Mouse (Mus musculus): ENCODE measurements around the gene Treml2. TPM values are rescaled to one million over a fixed set of nuclear protein-coding genes. Genes with fewer than 3 reads are reported as not detected.

Gene Treml2
- polyA plus RNA-seq, 1 experiment from 2014 or later = 2.7 TPM

DNA sequence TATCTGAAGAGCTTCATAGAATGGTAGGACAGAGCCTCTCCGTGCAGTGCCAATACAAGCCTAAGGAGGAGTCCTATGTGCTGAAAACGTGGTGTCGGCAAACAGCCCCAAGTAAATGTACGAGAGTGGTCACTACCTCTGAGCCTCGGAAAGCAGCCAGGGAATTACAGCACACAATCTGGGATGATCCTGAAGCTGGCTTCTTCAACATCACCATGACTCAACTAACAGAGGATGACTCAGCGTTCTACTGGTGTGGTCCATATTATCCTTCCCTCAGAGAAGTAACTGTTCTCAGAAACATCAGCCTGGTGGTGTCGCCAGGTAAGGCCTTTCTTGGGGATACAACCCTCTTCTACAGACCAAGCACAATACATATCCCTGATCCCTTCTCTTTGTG is 34.6 kb upstream of the Treml2 start:
- TF ChIP-seq EP300 (IDR thresholded peaks at IDR 0.05; ENCODE audit: low read depth) (no peak), CTCF (IDR thresholded peaks at IDR 0.05; ENCODE audit: low read depth) (no peak)
- 87% methylated on average over 7 of the region's 7 CpGs for WGBS (ENCODE audit: insufficient replicate concordance)
- Histone ChIP-seq H3K27me3 (ENCODE audit: insufficient read depth, low read length) (no peaks in the 10 kb centered on the region), H3K4me2 (ENCODE audit: low read depth, low read length) (peak overlapping the region; percentile 5; the same call in 1 of the 2 replicates), H3K4me3 (ENCODE audit: low read depth, low read length) (no peak overlapping the region), H3K4me1 (ENCODE audit: insufficient read depth) (peaks cover 15% of the 10 kb centered on the region; the same call in 1 of the 2 replicates), H3K9ac (replicated peaks) (no peak overlapping the region), H3K27ac (ENCODE audit: low read depth) (no peak overlapping the region), H3K9me3 (ENCODE audit: low read length) (no peaks in the 10 kb centered on the region), H3K36me3 (replicated peaks; ENCODE audit: insufficient read depth, low read length) (no peaks in the 10 kb centered on the region)
- ATAC-seq (peak; percentile 56; the same call in 1 of the 2 replicates), DNase-seq (no peak)

DNA sequence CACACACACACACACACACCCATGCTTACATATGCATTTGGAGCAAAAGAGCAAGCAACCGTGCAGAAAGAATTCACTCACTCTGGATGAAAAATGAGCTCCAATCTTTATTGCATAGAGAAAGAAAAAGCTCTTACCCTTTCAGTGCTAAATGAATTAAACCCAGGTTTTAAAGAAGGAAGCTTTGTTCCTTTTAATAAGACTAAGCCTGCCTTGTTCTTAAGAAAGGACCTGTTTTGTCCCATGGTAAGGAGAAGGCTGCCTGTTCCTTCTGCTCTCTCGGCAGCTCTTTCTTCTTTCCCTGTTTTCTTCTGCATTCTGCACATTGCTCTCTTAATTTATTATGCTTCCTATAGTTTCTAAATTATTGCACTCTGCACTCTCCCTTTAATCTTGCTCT is 33.2 kb upstream of the Treml2 start:
- H3K4me3 ChIP-seq (ENCODE audit: low read depth, low read length) = no peak overlapping the region
- TF ChIP-seq EP300 (IDR thresholded peaks at IDR 0.05; ENCODE audit: low read depth) (no peak), CTCF (IDR thresholded peaks at IDR 0.05; ENCODE audit: low read depth) (no peak)
- DNase-seq (no peak), ATAC-seq (no peak)
- H3K27me3 ChIP-seq (ENCODE audit: insufficient read depth, low read length) = no peaks in the 10 kb centered on the region
- WGBS (ENCODE audit: insufficient replicate concordance) = 57% methylated on average over 2 of the region's 2 CpGs
- H3K4me2 ChIP-seq (ENCODE audit: low read depth, low read length) = no peak overlapping the region
- H3K4me1 ChIP-seq (ENCODE audit: insufficient read depth) = peaks cover 21% of the 10 kb centered on the region; the same call in 1 of the 2 replicates
- H3K9me3 ChIP-seq (ENCODE audit: low read length) = no peaks in the 10 kb centered on the region
- no peaks in the 10 kb centered on the region for H3K36me3 ChIP-seq (replicated peaks; ENCODE audit: insufficient read depth, low read length)
- H3K27ac ChIP-seq (ENCODE audit: low read depth) = no peak overlapping the region
- H3K9ac ChIP-seq (replicated peaks) = no peak overlapping the region

DNA sequence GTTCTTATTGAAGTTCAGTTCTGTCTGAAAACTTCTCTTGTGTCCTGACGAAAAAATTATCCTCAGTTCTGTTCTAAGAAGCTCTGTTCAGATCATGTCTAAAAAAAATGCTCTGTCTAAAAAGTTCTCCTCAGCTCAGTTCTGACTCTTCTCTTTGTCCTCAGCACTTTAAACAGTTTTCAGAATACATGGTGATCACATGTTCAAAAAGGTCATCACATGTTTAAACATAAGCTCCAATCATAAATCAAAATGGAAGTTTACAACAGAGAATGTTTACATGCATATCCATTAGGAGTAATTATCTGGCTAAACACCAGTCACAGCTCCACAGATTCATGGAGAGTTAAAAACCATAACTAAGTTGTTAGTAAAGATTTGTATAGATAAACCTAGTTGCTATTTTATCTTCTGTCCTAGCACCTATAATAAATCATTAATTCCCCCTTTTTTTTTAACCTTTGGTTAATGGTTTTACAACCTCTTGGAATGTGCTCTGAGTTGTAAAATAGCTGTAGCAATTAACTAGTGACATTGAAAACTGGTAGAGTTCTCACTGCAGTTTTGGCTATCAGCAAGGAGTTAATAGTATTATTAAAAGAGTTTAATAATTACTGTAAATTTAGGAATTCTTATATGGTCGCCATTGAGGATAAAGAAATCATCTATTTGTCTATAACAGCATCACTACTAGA is 32.5 kb upstream of the Treml2 start:
- H3K9me3 ChIP-seq (ENCODE audit: low read length) = no peaks in the 10 kb centered on the region
- H3K4me3 ChIP-seq (ENCODE audit: low read depth, low read length) = no peak overlapping the region
- H3K4me2 ChIP-seq (ENCODE audit: low read depth, low read length) = no peak overlapping the region
- H3K9ac ChIP-seq (replicated peaks) = no peak overlapping the region
- H3K27me3 ChIP-seq (ENCODE audit: insufficient read depth, low read length) = no peaks in the 10 kb centered on the region
- no peaks in the 10 kb centered on the region for H3K36me3 ChIP-seq (replicated peaks; ENCODE audit: insufficient read depth, low read length)
- H3K4me1 ChIP-seq (ENCODE audit: insufficient read depth) = peaks cover 22% of the 10 kb centered on the region; the same call in 1 of the 2 replicates
- H3K27ac ChIP-seq (ENCODE audit: low read depth) = no peak overlapping the region
- ATAC-seq (no peak), DNase-seq (no peak)
- WGBS (ENCODE audit: insufficient replicate concordance) = 55% methylated on average over 2 of the region's 2 CpGs
- no peak for TF ChIP-seq EP300 (IDR thresholded peaks at IDR 0.05; ENCODE audit: low read depth)
- no peak for TF ChIP-seq CTCF (IDR thresholded peaks at IDR 0.05; ENCODE audit: low read depth)

DNA sequence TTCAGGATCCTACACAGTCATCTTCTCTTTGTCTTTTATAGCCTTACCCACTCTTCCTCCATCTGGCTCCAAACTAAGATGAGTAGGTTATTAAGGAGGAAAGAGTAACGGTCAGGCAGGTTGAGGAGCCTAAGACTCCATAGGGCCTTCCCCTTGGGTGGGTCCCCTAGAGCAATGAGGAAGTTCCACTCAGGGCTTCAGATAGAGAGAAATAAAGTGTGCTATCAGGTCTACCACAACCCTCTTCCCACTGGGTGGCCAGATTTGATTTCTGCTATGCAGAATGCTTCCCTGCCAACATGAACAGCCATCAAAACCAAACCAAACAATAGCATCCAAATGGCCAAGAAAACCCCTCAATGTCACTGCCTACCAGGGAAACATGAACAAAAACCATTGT is 31.7 kb upstream of the Treml2 start:
- ATAC-seq (no peak), DNase-seq (no peak)
- no peak overlapping the region for H3K4me2 ChIP-seq (ENCODE audit: low read depth, low read length)
- H3K27ac ChIP-seq (ENCODE audit: low read depth) = no peak overlapping the region
- no peak overlapping the region for H3K9ac ChIP-seq (replicated peaks)
- H3K4me1 ChIP-seq (ENCODE audit: insufficient read depth) = peaks cover 24% of the 10 kb centered on the region
- TF ChIP-seq CTCF (IDR thresholded peaks at IDR 0.05; ENCODE audit: low read depth) (no peak), EP300 (IDR thresholded peaks at IDR 0.05; ENCODE audit: low read depth) (0 out of 2 replicates have a peak, but pooled peaks have one; percentile 30)
- no peaks in the 10 kb centered on the region for H3K27me3 ChIP-seq (ENCODE audit: insufficient read depth, low read length)
- no peaks in the 10 kb centered on the region for H3K36me3 ChIP-seq (replicated peaks; ENCODE audit: insufficient read depth, low read length)
- 50% methylated on average over 1 of the region's 1 CpGs for WGBS (ENCODE audit: insufficient replicate concordance)
- no peak overlapping the region for H3K4me3 ChIP-seq (ENCODE audit: low read depth, low read length)
- no peaks in the 10 kb centered on the region for H3K9me3 ChIP-seq (ENCODE audit: low read length)

DNA sequence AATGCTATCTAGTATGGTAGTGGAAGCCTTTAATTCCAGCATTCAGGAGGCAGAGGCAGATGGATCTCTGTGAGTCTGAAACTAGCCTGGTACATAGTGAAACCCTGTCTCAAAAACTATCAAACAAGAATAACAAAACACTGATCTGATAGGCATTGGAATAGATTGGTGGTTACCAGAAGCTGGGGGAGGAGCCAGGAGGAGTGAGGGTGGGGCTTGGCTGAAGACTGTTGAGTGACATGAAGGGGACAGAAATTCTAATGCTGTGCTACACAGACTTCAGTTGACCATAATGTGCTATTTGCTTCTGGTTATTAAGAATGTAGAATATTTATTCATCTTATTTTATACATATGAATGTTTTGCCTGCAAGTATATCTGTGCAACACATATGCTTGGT is 31.0 kb upstream of the Treml2 start:
- Histone ChIP-seq H3K4me3 (ENCODE audit: low read depth, low read length) (no peak overlapping the region), H3K9me3 (ENCODE audit: low read length) (no peaks in the 10 kb centered on the region), H3K36me3 (replicated peaks; ENCODE audit: insufficient read depth, low read length) (no peaks in the 10 kb centered on the region), H3K4me2 (ENCODE audit: low read depth, low read length) (no peak overlapping the region), H3K27me3 (ENCODE audit: insufficient read depth, low read length) (no peaks in the 10 kb centered on the region), H3K4me1 (ENCODE audit: insufficient read depth) (peaks cover 31% of the 10 kb centered on the region), H3K9ac (replicated peaks) (no peak overlapping the region), H3K27ac (ENCODE audit: low read depth) (no peak overlapping the region)
- DNase-seq (no peak), ATAC-seq (no peak)
- TF ChIP-seq EP300 (IDR thresholded peaks at IDR 0.05; ENCODE audit: low read depth) = no peak
- TF ChIP-seq CTCF (IDR thresholded peaks at IDR 0.05; ENCODE audit: low read depth) = no peak

DNA sequence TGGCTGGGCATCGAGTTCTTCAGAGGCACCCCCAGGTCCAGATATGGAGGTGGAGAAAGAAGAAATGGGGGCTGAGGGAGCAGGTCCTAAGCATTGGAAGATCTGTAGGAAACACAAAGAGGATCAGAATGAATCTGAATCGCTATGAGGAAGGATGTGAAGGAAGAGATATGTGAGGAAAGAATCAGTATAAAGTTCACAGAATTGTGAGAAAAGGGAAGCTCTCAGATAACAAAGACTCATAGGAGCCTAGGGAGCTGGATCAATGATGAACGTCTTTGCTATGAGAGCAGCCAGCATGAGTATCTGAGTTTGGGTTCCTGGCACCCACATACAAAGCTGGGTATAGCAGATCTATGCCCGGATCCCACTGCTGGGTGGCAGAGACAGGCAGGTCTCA is 29.5 kb upstream of the Treml2 start:
- peaks cover 36% of the 10 kb centered on the region for H3K4me1 ChIP-seq (ENCODE audit: insufficient read depth)
- DNase-seq (no peak), ATAC-seq (no peak)
- TF ChIP-seq EP300 (IDR thresholded peaks at IDR 0.05; ENCODE audit: low read depth) (no peak), CTCF (IDR thresholded peaks at IDR 0.05; ENCODE audit: low read depth) (no peak)
- no peaks in the 10 kb centered on the region for H3K27me3 ChIP-seq (ENCODE audit: insufficient read depth, low read length)
- no peak overlapping the region for H3K4me3 ChIP-seq (ENCODE audit: low read depth, low read length)
- 55% methylated on average over 4 of the region's 4 CpGs for WGBS (ENCODE audit: insufficient replicate concordance)
- no peak overlapping the region for H3K27ac ChIP-seq (ENCODE audit: low read depth)
- no peak overlapping the region for H3K4me2 ChIP-seq (ENCODE audit: low read depth, low read length)
- no peaks in the 10 kb centered on the region for H3K36me3 ChIP-seq (replicated peaks; ENCODE audit: insufficient read depth, low read length)
- H3K9me3 ChIP-seq (ENCODE audit: low read length) = no peaks in the 10 kb centered on the region
- no peak overlapping the region for H3K9ac ChIP-seq (replicated peaks)
